Comparison of ENCODE assay signal across 8 mouse cellular contexts in genomic region chr3:95895501-95895900, GRCm38 (mm10). TPM values are rescaled to one million over a fixed set of nuclear protein-coding genes. Genes with fewer than 3 reads are reported as not detected.
A peak's percentile ranks its signal among the peaks of the same experiment; 100 is the strongest.
DNase-seq lines count a peak whose midpoint lies in the region; ATAC-seq and TF ChIP-seq lines count a peak whose summit lies in the region.
"Not testable (repeated sequence)": the region's sequence is repeated elsewhere in the genome, so short reads cannot be mapped to it uniquely, and the experiment has no call there.

No protein-coding gene starts in this region.

- not testable (repeated sequence) for TF ChIP-seq CTCF in G1E (IDR thresholded peaks at IDR 0.05; ENCODE audit: low read depth, low read length); intestine, postnatal 0 days (IDR thresholded peaks at IDR 0.05; ENCODE audit: low read depth)

- H3K9me3 ChIP-seq in G1E (replicated peaks); embryonic facial prominence, embryonic 13.5 days; heart, embryonic 13.5 days; hindbrain, embryonic 14.5 days (ENCODE audit: control insufficient read depth, low read length); intestine, postnatal 0 days (ENCODE audit: control insufficient read depth); liver, embryonic 13.5 days (replicated peaks); megakaryocyte, embryonic 14.5 days; neural tube, embryonic 13.5 days: not testable (repeated sequence)

- not testable (repeated sequence) for DNase-seq in G1E (ENCODE audit: low spot score); hindbrain, embryonic 14.5 days (ENCODE audit: low spot score); liver, embryonic 13.5 days

- ATAC-seq in G1E (ENCODE audit: extremely low read depth, insufficient number of reproducible peaks, low FRiP score, poor library complexity, severe bottlenecking); embryonic facial prominence, embryonic 13.5 days (ENCODE audit: insufficient number of reproducible peaks, insufficient read depth, low FRiP score, low TSS enrichment, low read depth); heart, embryonic 13.5 days (ENCODE audit: extremely low read depth, insufficient number of reproducible peaks, low FRiP score, low TSS enrichment); hindbrain, embryonic 14.5 days (ENCODE audit: low FRiP score); intestine, postnatal 0 days; liver, embryonic 13.5 days (ENCODE audit: low read depth); neural tube, embryonic 13.5 days (ENCODE audit: low read depth): not testable (repeated sequence)

- H3K4me1 ChIP-seq in G1E (ENCODE audit: insufficient read depth, low read depth, low read length): peaks cover 41% of the 10 kb centered on the region
- peaks cover 31% of the 10 kb centered on the region for H3K4me1 ChIP-seq in embryonic facial prominence, embryonic 13.5 days
- H3K4me1 ChIP-seq in heart, embryonic 13.5 days: peaks cover 42% of the 10 kb centered on the region
- H3K4me1 ChIP-seq in hindbrain, embryonic 14.5 days (replicated peaks; ENCODE audit: control insufficient read depth, insufficient read depth, low read length); intestine, postnatal 0 days (replicated peaks; ENCODE audit: control insufficient read depth, insufficient read depth, low read length): not testable (repeated sequence)
- H3K4me1 ChIP-seq in liver, embryonic 13.5 days (replicated peaks): peaks cover 43% of the 10 kb centered on the region
- peaks cover 50% of the 10 kb centered on the region for H3K4me1 ChIP-seq in megakaryocyte, embryonic 14.5 days
- H3K4me1 ChIP-seq in neural tube, embryonic 13.5 days (replicated peaks): peaks cover 33% of the 10 kb centered on the region

- H3K4me2 ChIP-seq in embryonic facial prominence, embryonic 13.5 days: peak overlapping the region; percentile 83; the same call in 1 of the 2 replicates
- H3K4me2 ChIP-seq in heart, embryonic 13.5 days: peak overlapping the region; percentile 81; the same call in 1 of the 2 replicates
- H3K4me2 ChIP-seq in hindbrain, embryonic 14.5 days (replicated peaks): peak overlapping the region; percentile 93; the same call in 1 of the 2 replicates
- H3K4me2 ChIP-seq in intestine, postnatal 0 days (replicated peaks; ENCODE audit: low read depth): 0 out of 2 replicates have a peak overlapping the region, but pooled peaks have one; percentile 77
- not testable (repeated sequence) for H3K4me2 ChIP-seq in liver, embryonic 13.5 days
- peak overlapping the region; percentile 90 for H3K4me2 ChIP-seq in neural tube, embryonic 13.5 days

- H3K27ac ChIP-seq in embryonic facial prominence, embryonic 13.5 days; heart, embryonic 13.5 days (replicated peaks); hindbrain, embryonic 14.5 days; intestine, postnatal 0 days (ENCODE audit: low read depth, low read length); liver, embryonic 13.5 days; neural tube, embryonic 13.5 days (replicated peaks): not testable (repeated sequence)

- H3K27me3 ChIP-seq in G1E (ENCODE audit: insufficient read depth, low read length); embryonic facial prominence, embryonic 13.5 days; heart, embryonic 13.5 days (replicated peaks); hindbrain, embryonic 14.5 days (ENCODE audit: control insufficient read depth, insufficient read depth, low read length); intestine, postnatal 0 days (replicated peaks; ENCODE audit: control insufficient read depth, insufficient read depth, low read length); liver, embryonic 13.5 days; neural tube, embryonic 13.5 days: not testable (repeated sequence)
- H3K27me3 ChIP-seq in megakaryocyte, embryonic 14.5 days (replicated peaks): peaks cover 12% of the 10 kb centered on the region

- 0 out of 2 replicates have a peak overlapping the region, but pooled peaks have one; percentile 36 for H3K9ac ChIP-seq in embryonic facial prominence, embryonic 13.5 days
- H3K9ac ChIP-seq in heart, embryonic 13.5 days; hindbrain, embryonic 14.5 days; intestine, postnatal 0 days (ENCODE audit: low read depth, low read length): not testable (repeated sequence)
- peak overlapping the region; percentile 41; the same call in 1 of the 2 replicates for H3K9ac ChIP-seq in liver, embryonic 13.5 days
- H3K9ac ChIP-seq in neural tube, embryonic 13.5 days: peak overlapping the region; percentile 8; the same call in 1 of the 2 replicates

- 86% methylated on average over 7 of the region's 7 CpGs for WGBS in embryonic facial prominence, embryonic 13.5 days
- 82% methylated on average over 7 of the region's 7 CpGs for WGBS in heart, embryonic 13.5 days
- WGBS in hindbrain, embryonic 14.5 days: 89% methylated on average over 7 of the region's 7 CpGs
- WGBS in intestine, postnatal 0 days: 84% methylated on average over 7 of the region's 7 CpGs
- 90% methylated on average over 7 of the region's 7 CpGs for WGBS in liver, embryonic 13.5 days (ENCODE audit: insufficient replicate concordance)
- 83% methylated on average over 7 of the region's 7 CpGs for WGBS in neural tube, embryonic 13.5 days

- peaks cover 32% of the 10 kb centered on the region for H3K36me3 ChIP-seq in G1E (replicated peaks)
- not testable (repeated sequence) for H3K36me3 ChIP-seq in embryonic facial prominence, embryonic 13.5 days; hindbrain, embryonic 14.5 days (replicated peaks; ENCODE audit: control insufficient read depth, insufficient read depth); intestine, postnatal 0 days (ENCODE audit: control insufficient read depth, insufficient read depth); liver, embryonic 13.5 days; neural tube, embryonic 13.5 days
- H3K36me3 ChIP-seq in heart, embryonic 13.5 days: peaks cover 25% of the 10 kb centered on the region
- peaks cover 15% of the 10 kb centered on the region for H3K36me3 ChIP-seq in megakaryocyte, embryonic 14.5 days (replicated peaks; ENCODE audit: low read length)

- peak overlapping the region; percentile 41; the same call in 1 of the 2 replicates for H3K4me3 ChIP-seq in G1E (ENCODE audit: low read depth, low read length)
- H3K4me3 ChIP-seq in embryonic facial prominence, embryonic 13.5 days; heart, embryonic 13.5 days; hindbrain, embryonic 14.5 days (replicated peaks; ENCODE audit: low read length); intestine, postnatal 0 days (ENCODE audit: low read depth, low read length); liver, embryonic 13.5 days (replicated peaks); neural tube, embryonic 13.5 days: not testable (repeated sequence)
- peak overlapping the region; percentile 62 for H3K4me3 ChIP-seq in megakaryocyte, embryonic 14.5 days (replicated peaks)

RNA-seq across cellular contexts. Expression of gene Aph1a, which starts 1.7 kb away (rescaled TPM):
- 27.5 and 35.0 TPM in 2 replicates for total RNA-seq in G1E (2014; fragmentation: Nextera tagmentation)
- 26.5 and 27.5 TPM in 2 replicates for total RNA-seq in G1E (2017)
- 90.6 and 102 TPM in 2 replicates for polyA plus RNA-seq in G1E (2012)
- 29.6 and 32.3 TPM in 2 replicates for polyA plus RNA-seq in embryonic facial prominence, embryonic 13.5 days (2015; fragmentation: Nextera tagmentation; extraction: Ambion mirVana)
- polyA plus RNA-seq in heart, embryonic 13.5 days (2015; fragmentation: Nextera tagmentation; extraction: Ambion mirVana): 28.8 and 33.9 TPM in 2 replicates
- 34.9 and 38.6 TPM in 2 replicates for polyA plus RNA-seq in hindbrain, embryonic 14.5 days (2014; fragmentation: Nextera tagmentation; extraction: Ambion mirVana)
- polyA plus RNA-seq in intestine, postnatal 0 days (2015; fragmentation: Nextera tagmentation; extraction: Ambion mirVana): 42.2 and 52.4 TPM in 2 replicates
- 17.1 and 18.5 TPM in 2 replicates for polyA plus RNA-seq in liver, embryonic 13.5 days (2015; fragmentation: Nextera tagmentation; extraction: Ambion mirVana)
- 39.8 and 61.7 TPM in 2 replicates for polyA plus RNA-seq in megakaryocyte, embryonic 14.5 days (2012; ENCODE audit: insufficient read depth, low replicate concordance)
- 27.3 and 33.3 TPM in 2 replicates for polyA plus RNA-seq in neural tube, embryonic 13.5 days (2015; fragmentation: Nextera tagmentation; extraction: Ambion mirVana)

RNA-seq across cellular contexts. Expression of gene BC028528, which starts 3.7 kb away (rescaled TPM):
- total RNA-seq in G1E (2014; fragmentation: Nextera tagmentation) (1.6 and 3.9 TPM in 2 replicates), G1E (2017) (7.5 and 9.3 TPM in 2 replicates)
- not detected in 2 replicates for polyA plus RNA-seq in G1E (2012)
- 17.9 and 18.6 TPM in 2 replicates for polyA plus RNA-seq in embryonic facial prominence, embryonic 13.5 days (2015; fragmentation: Nextera tagmentation; extraction: Ambion mirVana)
- 38.1 and 41.8 TPM in 2 replicates for polyA plus RNA-seq in heart, embryonic 13.5 days (2015; fragmentation: Nextera tagmentation; extraction: Ambion mirVana)
- 16.1 and 26.2 TPM in 2 replicates for polyA plus RNA-seq in hindbrain, embryonic 14.5 days (2014; fragmentation: Nextera tagmentation; extraction: Ambion mirVana)
- 10.9 and 11.9 TPM in 2 replicates for polyA plus RNA-seq in intestine, postnatal 0 days (2015; fragmentation: Nextera tagmentation; extraction: Ambion mirVana)
- 6.6 and 8.6 TPM in 2 replicates for polyA plus RNA-seq in liver, embryonic 13.5 days (2015; fragmentation: Nextera tagmentation; extraction: Ambion mirVana)
- polyA plus RNA-seq in megakaryocyte, embryonic 14.5 days (2012; ENCODE audit: insufficient read depth, low replicate concordance): 0.30 TPM in 1 of 2 replicates, not detected in the other
- 21.9 and 24.1 TPM in 2 replicates for polyA plus RNA-seq in neural tube, embryonic 13.5 days (2015; fragmentation: Nextera tagmentation; extraction: Ambion mirVana)

RNA-seq across cellular contexts. Expression of gene Car14, which starts 9.0 kb away (rescaled TPM):
- total RNA-seq in G1E (2014; fragmentation: Nextera tagmentation): not detected in 2 replicates
- 0.11 TPM in 1 of 2 replicates, not detected in the other for total RNA-seq in G1E (2017)
- not detected in 2 replicates for polyA plus RNA-seq in G1E (2012)
- polyA plus RNA-seq in embryonic facial prominence, embryonic 13.5 days (2015; fragmentation: Nextera tagmentation; extraction: Ambion mirVana): 14.5 and 16.6 TPM in 2 replicates
- polyA plus RNA-seq in heart, embryonic 13.5 days (2015; fragmentation: Nextera tagmentation; extraction: Ambion mirVana): 26.1 and 31.5 TPM in 2 replicates
- 12.1 and 13.0 TPM in 2 replicates for polyA plus RNA-seq in hindbrain, embryonic 14.5 days (2014; fragmentation: Nextera tagmentation; extraction: Ambion mirVana)
- 0.90 TPM in 2 replicates for polyA plus RNA-seq in intestine, postnatal 0 days (2015; fragmentation: Nextera tagmentation; extraction: Ambion mirVana)
- polyA plus RNA-seq in liver, embryonic 13.5 days (2015; fragmentation: Nextera tagmentation; extraction: Ambion mirVana): 10.3 and 10.8 TPM in 2 replicates
- not detected in 2 replicates for polyA plus RNA-seq in megakaryocyte, embryonic 14.5 days (2012; ENCODE audit: insufficient read depth, low replicate concordance)
- 1.4 and 2.7 TPM in 2 replicates for polyA plus RNA-seq in neural tube, embryonic 13.5 days (2015; fragmentation: Nextera tagmentation; extraction: Ambion mirVana)

RNA-seq across cellular contexts. Expression of gene Ciart, which starts 13.4 kb away (rescaled TPM):
- not detected in 2 replicates for total RNA-seq in G1E (2014; fragmentation: Nextera tagmentation)
- total RNA-seq in G1E (2017): 1.3 TPM in 2 replicates
- polyA plus RNA-seq in G1E (2012): 0.07 and 0.31 TPM in 2 replicates
- 7.0 and 7.8 TPM in 2 replicates for polyA plus RNA-seq in embryonic facial prominence, embryonic 13.5 days (2015; fragmentation: Nextera tagmentation; extraction: Ambion mirVana)
- 5.7 and 6.2 TPM in 2 replicates for polyA plus RNA-seq in heart, embryonic 13.5 days (2015; fragmentation: Nextera tagmentation; extraction: Ambion mirVana)
- polyA plus RNA-seq in hindbrain, embryonic 14.5 days (2014; fragmentation: Nextera tagmentation; extraction: Ambion mirVana): 2.4 and 2.7 TPM in 2 replicates
- 1.3 and 2.1 TPM in 2 replicates for polyA plus RNA-seq in intestine, postnatal 0 days (2015; fragmentation: Nextera tagmentation; extraction: Ambion mirVana)
- polyA plus RNA-seq in liver, embryonic 13.5 days (2015; fragmentation: Nextera tagmentation; extraction: Ambion mirVana): 0.88 and 1.4 TPM in 2 replicates
- 10.4 and 16.9 TPM in 2 replicates for polyA plus RNA-seq in megakaryocyte, embryonic 14.5 days (2012; ENCODE audit: insufficient read depth, low replicate concordance)
- polyA plus RNA-seq in neural tube, embryonic 13.5 days (2015; fragmentation: Nextera tagmentation; extraction: Ambion mirVana): 3.9 and 5.1 TPM in 2 replicates

RNA-seq across cellular contexts. Expression of gene Mrps21, which starts 24.2 kb away (rescaled TPM):
- total RNA-seq in G1E (2014; fragmentation: Nextera tagmentation): 40.2 and 41.8 TPM in 2 replicates
- 624 and 639 TPM in 2 replicates for total RNA-seq in G1E (2017)
- 43.8 and 190 TPM in 2 replicates for polyA plus RNA-seq in G1E (2012)
- polyA plus RNA-seq in embryonic facial prominence, embryonic 13.5 days (2015; fragmentation: Nextera tagmentation; extraction: Ambion mirVana): 295 and 350 TPM in 2 replicates
- 362 and 399 TPM in 2 replicates for polyA plus RNA-seq in heart, embryonic 13.5 days (2015; fragmentation: Nextera tagmentation; extraction: Ambion mirVana)
- 254 and 293 TPM in 2 replicates for polyA plus RNA-seq in hindbrain, embryonic 14.5 days (2014; fragmentation: Nextera tagmentation; extraction: Ambion mirVana)
- 353 and 369 TPM in 2 replicates for polyA plus RNA-seq in intestine, postnatal 0 days (2015; fragmentation: Nextera tagmentation; extraction: Ambion mirVana)
- 256 and 257 TPM in 2 replicates for polyA plus RNA-seq in liver, embryonic 13.5 days (2015; fragmentation: Nextera tagmentation; extraction: Ambion mirVana)
- polyA plus RNA-seq in megakaryocyte, embryonic 14.5 days (2012; ENCODE audit: insufficient read depth, low replicate concordance): 36.5 and 191 TPM in 2 replicates
- polyA plus RNA-seq in neural tube, embryonic 13.5 days (2015; fragmentation: Nextera tagmentation; extraction: Ambion mirVana): 327 and 348 TPM in 2 replicates
